ENCODE assay signal across 16 mouse cellular contexts in genomic region chr3:36311337-36311736, GRCm38 (mm10).
A peak's percentile ranks its signal among the peaks of the same experiment; 100 is the strongest.
DNase-seq lines count a peak whose midpoint lies in the region; ATAC-seq and TF ChIP-seq lines count a peak whose summit lies in the region.
"Had no signal": no experiment of that assay in that cellular context is flagged by ENCODE, and none has a peak within 500 bp of the region (broad histone marks: within the 10 kb centered on the region; RNA-seq: fewer than 3 reads in every experiment).

No protein-coding gene starts in this region.

- H3K4me3 ChIP-seq in heart, embryonic 13.5 days, result no peak overlapping the region
- no peak overlapping the region for H3K4me3 ChIP-seq in heart, embryonic 12.5 days
- no peak overlapping the region for H3K4me3 ChIP-seq in midbrain, embryonic 12.5 days
- H3K4me3 ChIP-seq in midbrain, postnatal 0 days (ENCODE audit: low read depth, low read length), result no peak overlapping the region
- no peak overlapping the region for H3K4me3 ChIP-seq in embryonic facial prominence, embryonic 13.5 days
- H3K4me3 ChIP-seq in stomach, postnatal 0 days (ENCODE audit: low read depth, low read length), result no peak overlapping the region
- H3K4me3 ChIP-seq: intestine, embryonic 15.5 days; layer of hippocampus, adult 2 months; liver, embryonic 12.5 days had no signal

- no peak overlapping the region for H3K9ac ChIP-seq in heart, embryonic 13.5 days
- H3K9ac ChIP-seq in heart, embryonic 12.5 days, result no peak overlapping the region
- H3K9ac ChIP-seq in midbrain, embryonic 12.5 days (replicated peaks), result no peak overlapping the region
- no peak overlapping the region for H3K9ac ChIP-seq in midbrain, postnatal 0 days (replicated peaks; ENCODE audit: low read length, poor library complexity, severe bottlenecking)
- H3K9ac ChIP-seq in embryonic facial prominence, embryonic 13.5 days, result no peak overlapping the region
- no peak overlapping the region for H3K9ac ChIP-seq in stomach, postnatal 0 days (ENCODE audit: low read length)
- H3K9ac ChIP-seq: intestine, embryonic 15.5 days; liver, embryonic 12.5 days; lung, embryonic 14.5 days had no signal

- no peak for TF ChIP-seq CTCF in midbrain, postnatal 0 days (IDR thresholded peaks at IDR 0.05)
- no peak for TF ChIP-seq CTCF in stomach, postnatal 0 days (IDR thresholded peaks at IDR 0.05; ENCODE audit: low read depth)

- no peak for ATAC-seq in heart, embryonic 13.5 days (ENCODE audit: extremely low read depth, insufficient number of reproducible peaks, low FRiP score, low TSS enrichment)
- no peak for ATAC-seq in heart, embryonic 12.5 days (ENCODE audit: insufficient number of reproducible peaks, low FRiP score)
- ATAC-seq in midbrain, embryonic 12.5 days (ENCODE audit: low FRiP score, low read depth), result no peak
- ATAC-seq in midbrain, postnatal 0 days (ENCODE audit: low FRiP score), result no peak
- ATAC-seq in embryonic facial prominence, embryonic 13.5 days (ENCODE audit: insufficient number of reproducible peaks, insufficient read depth, low FRiP score, low TSS enrichment, low read depth), result no peak
- no peak for ATAC-seq in megakaryocyte progenitor cell, adult 5-6 weeks (replicated peaks; ENCODE audit: poor library complexity)
- ATAC-seq in stomach, postnatal 0 days (ENCODE audit: low FRiP score, low TSS enrichment), result no peak
- ATAC-seq: intestine, embryonic 15.5 days; liver, embryonic 12.5 days had no signal

- H3K27me3 ChIP-seq in heart, embryonic 13.5 days (replicated peaks), result no peaks in the 10 kb centered on the region
- H3K27me3 ChIP-seq in heart, embryonic 12.5 days (replicated peaks), result no peaks in the 10 kb centered on the region
- no peaks in the 10 kb centered on the region for H3K27me3 ChIP-seq in midbrain, embryonic 12.5 days
- H3K27me3 ChIP-seq in midbrain, postnatal 0 days (ENCODE audit: insufficient read depth, low read length), result no peaks in the 10 kb centered on the region
- H3K27me3 ChIP-seq in embryonic facial prominence, embryonic 13.5 days, result no peaks in the 10 kb centered on the region
- H3K27me3 ChIP-seq in stomach, postnatal 0 days (ENCODE audit: control insufficient read depth, insufficient read depth, low read length), result no peaks in the 10 kb centered on the region
- H3K27me3 ChIP-seq: intestine, embryonic 15.5 days; liver, embryonic 12.5 days had no signal

- no peaks in the 10 kb centered on the region for H3K36me3 ChIP-seq in heart, embryonic 13.5 days
- H3K36me3 ChIP-seq in heart, embryonic 12.5 days, result no peaks in the 10 kb centered on the region
- no peaks in the 10 kb centered on the region for H3K36me3 ChIP-seq in midbrain, embryonic 12.5 days
- H3K36me3 ChIP-seq in midbrain, postnatal 0 days (ENCODE audit: insufficient read depth, low read length), result no peaks in the 10 kb centered on the region
- no peaks in the 10 kb centered on the region for H3K36me3 ChIP-seq in embryonic facial prominence, embryonic 13.5 days
- no peaks in the 10 kb centered on the region for H3K36me3 ChIP-seq in stomach, postnatal 0 days (ENCODE audit: control insufficient read depth, insufficient read depth, low read length)
- H3K36me3 ChIP-seq: intestine, embryonic 15.5 days; liver, embryonic 12.5 days had no signal

- H3K4me2 ChIP-seq in heart, embryonic 13.5 days, result peak overlapping the region; percentile 58
- H3K4me2 ChIP-seq in heart, embryonic 12.5 days, result no peak overlapping the region
- peak overlapping the region; percentile 37; the same call in 1 of the 2 replicates for H3K4me2 ChIP-seq in midbrain, embryonic 12.5 days (replicated peaks)
- no peak overlapping the region for H3K4me2 ChIP-seq in midbrain, postnatal 0 days (ENCODE audit: low read depth, low read length, poor library complexity, severe bottlenecking)
- H3K4me2 ChIP-seq in embryonic facial prominence, embryonic 13.5 days, result peak overlapping the region; percentile 46; the same call in 1 of the 2 replicates
- H3K4me2 ChIP-seq in stomach, postnatal 0 days (replicated peaks; ENCODE audit: low read depth), result no peak overlapping the region
- H3K4me2 ChIP-seq: liver, embryonic 12.5 days; lung, embryonic 14.5 days had no signal

- TF ChIP-seq EP300 in stomach, postnatal 0 days (optimal IDR thresholded peaks at IDR 0.05), result no peak

- H3K4me1 ChIP-seq in heart, embryonic 13.5 days, result no peaks in the 10 kb centered on the region
- no peaks in the 10 kb centered on the region for H3K4me1 ChIP-seq in heart, embryonic 12.5 days (replicated peaks)
- H3K4me1 ChIP-seq in midbrain, embryonic 12.5 days, result no peaks in the 10 kb centered on the region
- H3K4me1 ChIP-seq in midbrain, postnatal 0 days (ENCODE audit: insufficient read depth, low read length), result peaks cover 3% of the 10 kb centered on the region; the same call in 1 of the 2 replicates
- 0 out of 2 replicates have a peak, but pooled peaks cover 4% of the 10 kb centered on the region for H3K4me1 ChIP-seq in embryonic facial prominence, embryonic 13.5 days
- H3K4me1 ChIP-seq in stomach, postnatal 0 days (replicated peaks; ENCODE audit: control insufficient read depth, insufficient read depth), result no peaks in the 10 kb centered on the region
- H3K4me1 ChIP-seq: liver, embryonic 12.5 days had no signal

- no peak overlapping the region for H3K27ac ChIP-seq in heart, embryonic 13.5 days (replicated peaks)
- no peak overlapping the region for H3K27ac ChIP-seq in heart, embryonic 12.5 days (ENCODE audit: poor library complexity, severe bottlenecking)
- H3K27ac ChIP-seq in midbrain, embryonic 12.5 days (replicated peaks), result no peak overlapping the region
- no peak overlapping the region for H3K27ac ChIP-seq in midbrain, postnatal 0 days (ENCODE audit: low read depth, low read length)
- no peak overlapping the region for H3K27ac ChIP-seq in embryonic facial prominence, embryonic 13.5 days
- H3K27ac ChIP-seq in stomach, postnatal 0 days (replicated peaks), result no peak overlapping the region
- H3K27ac ChIP-seq: intestine, embryonic 15.5 days; layer of hippocampus, adult 2 months; liver, embryonic 12.5 days; macrophage had no signal

- DNase-seq in midbrain, postnatal 0 days (ENCODE audit: low spot score), result no peak
- DNase-seq in WW6 (ENCODE audit: low read depth, low spot score), result peak; percentile 45
- DNase-seq in stomach, postnatal 0 days (ENCODE audit: low spot score), result no peak
- DNase-seq: cerebellum, adult 9-11 months; left cerebral cortex, postnatal 4 days; thymus, postnatal 36 days had no signal

- WGBS in heart, embryonic 13.5 days, result 23% methylated on average over 3 of the region's 3 CpGs
- 20% methylated on average over 3 of the region's 3 CpGs for WGBS in heart, embryonic 12.5 days
- WGBS in midbrain, embryonic 12.5 days, result 10% methylated on average over 3 of the region's 3 CpGs
- WGBS in midbrain, postnatal 0 days, result 17% methylated on average over 3 of the region's 3 CpGs
- 6% methylated on average over 3 of the region's 3 CpGs for WGBS in embryonic facial prominence, embryonic 13.5 days
- 11% methylated on average over 3 of the region's 3 CpGs for WGBS in stomach, postnatal 0 days

- no peaks in the 10 kb centered on the region for H3K9me3 ChIP-seq in heart, embryonic 13.5 days
- peaks cover 3% of the 10 kb centered on the region; the same call in 1 of the 2 replicates for H3K9me3 ChIP-seq in heart, embryonic 12.5 days (replicated peaks)
- H3K9me3 ChIP-seq in midbrain, embryonic 12.5 days, result no peaks in the 10 kb centered on the region
- no peaks in the 10 kb centered on the region for H3K9me3 ChIP-seq in midbrain, postnatal 0 days (ENCODE audit: low read length)
- H3K9me3 ChIP-seq in embryonic facial prominence, embryonic 13.5 days, result no peaks in the 10 kb centered on the region
- no peaks in the 10 kb centered on the region for H3K9me3 ChIP-seq in stomach, postnatal 0 days (ENCODE audit: control insufficient read depth, low read length)
- H3K9me3 ChIP-seq: intestine, embryonic 15.5 days; liver, embryonic 12.5 days had no signal

Comparison
In these comparisons a context has a peak if more than half of its experiments do, and no peak if none do; other contexts are left out.
1. H3K4me2 ChIP-seq: peak in heart, embryonic 13.5 days (single experiment), midbrain, embryonic 12.5 days (single experiment) and embryonic facial prominence, embryonic 13.5 days (single experiment); none in heart, embryonic 12.5 days (single experiment), midbrain, postnatal 0 days (single experiment) and stomach, postnatal 0 days (single experiment).